Mouse (Mus musculus) forebrain, embryonic 16.5 days (tissue): ENCODE data around the gene Olfr628. TPM values are rescaled to one million over a fixed set of nuclear protein-coding genes. Genes with fewer than 3 reads are reported as not detected.
"Not testable (repeated sequence)": the region's sequence is repeated elsewhere in the genome, so short reads cannot be mapped to it uniquely, and the experiment has no call there.

Experiments used
- ATAC-seq: fragments of 200-750 bp; cut with Nextera tagmentation; 2 replicates; pipeline ENCODE4 v1.8.0; 2017; ENCODE audit warnings: mild to moderate bottlenecking, moderate library complexity
- H3K27ac ChIP-seq: fragments of 300-500 bp; sonication (generic); 2 replicates; pipeline ENCODE4 v1.5.1; 2014; ENCODE audit warnings: low read length, control low read depth
- H3K27me3 ChIP-seq: fragments of 300-500 bp; sonication (generic); replicated peaks from 2 replicates; pipeline ENCODE4 v1.6.1; 2014; ENCODE audit warnings: low read length; ENCODE audit not compliant: control insufficient read depth, insufficient read depth
- H3K36me3 ChIP-seq: fragments of 300-500 bp; sonication (generic); 2 replicates; pipeline ENCODE4 v1.6.1; 2014; ENCODE audit not compliant: control insufficient read depth, insufficient read depth
- H3K4me1 ChIP-seq: fragments of 300-500 bp; sonication (generic); replicated peaks from 2 replicates; pipeline ENCODE4 v1.6.1; 2014; ENCODE audit warnings: low read length; ENCODE audit not compliant: control insufficient read depth, insufficient read depth
- H3K4me2 ChIP-seq: fragments of 300-500 bp; sonication (generic); 2 replicates; pipeline ENCODE4 v1.6.1; 2014; ENCODE audit warnings: mild to moderate bottlenecking, low read length, control low read depth
- H3K4me3 ChIP-seq: fragments of 300-500 bp; sonication (generic); replicated peaks from 2 replicates; pipeline ENCODE4 v1.5.1; 2014; ENCODE audit warnings: mild to moderate bottlenecking, low read length, control low read depth
- H3K9ac ChIP-seq: fragments of 300-500 bp; sonication (generic); replicated peaks from 2 replicates; pipeline ENCODE4 v1.6.1; 2014; ENCODE audit warnings: low read depth, low read length, control low read depth
- H3K9me3 ChIP-seq: fragments of 300-500 bp; sonication (generic); 2 replicates; pipeline ENCODE4 v1.6.1; 2016; ENCODE audit warnings: low read length; ENCODE audit not compliant: control insufficient read depth
- WGBS: fragments of 180-500 bp; shearing (Covaris S2); extraction: QIAGEN DNeasy Blood & Tissue Kit; methylation state at CpG from one replicate; pipeline ENCODE4 v1.1.7; 2014; 5-methylcytosine and 5-hydroxymethylcytosine counted together
- polyA plus RNA-seq: library from polyadenylated mRNA; unstranded; fragments of >200 nt; fragmentation: Nextera tagmentation; extraction: Ambion mirVana; gene quantifications from 2 replicates; pipeline ENCODE4 v1.2.1, GENCODE M21; 2015

Gene Olfr628
- polyA plus RNA-seq, 1 experiment from 2014 or later, result not detected

DNA sequence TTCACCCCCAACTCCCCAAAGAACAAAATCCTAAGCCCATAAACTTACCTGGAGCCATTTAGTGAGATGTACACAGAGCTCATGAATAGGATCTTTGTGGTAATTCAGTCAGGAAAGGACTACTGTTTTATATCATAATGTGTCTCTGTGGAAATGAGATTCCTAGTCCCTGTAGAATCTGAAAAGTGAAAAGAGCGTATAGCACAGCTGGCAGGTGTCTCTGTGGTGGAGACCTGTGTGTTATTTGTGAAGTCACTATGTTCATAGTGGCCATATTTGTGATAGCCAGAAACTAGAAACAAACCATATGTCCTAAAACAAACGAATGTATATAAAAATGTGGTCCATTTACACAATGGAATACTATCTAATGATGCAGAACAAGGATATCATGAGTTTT, 41.3 kb downstream of the Olfr628 start, which contains the start of gene Olfr69:
Olfr69 (minus strand) TSS at position 101 of the 400 bp plus-strand sequence.
- 78% methylated on average over 2 of the region's 2 CpGs for WGBS
- no peaks in the 10 kb centered on the region for H3K4me1 ChIP-seq
- no peaks in the 10 kb centered on the region for H3K9me3 ChIP-seq
- H3K27ac ChIP-seq, result no peak within 1 kb of the TSS
- no peak within 1 kb of the TSS for H3K4me2 ChIP-seq
- no peak for ATAC-seq
- no peaks in the 10 kb centered on the region for H3K36me3 ChIP-seq
- H3K9ac ChIP-seq, result no peak within 1 kb of the TSS
- H3K27me3 ChIP-seq, result no peaks in the 10 kb centered on the region
- H3K4me3 ChIP-seq, result no peak within 1 kb of the TSS

DNA sequence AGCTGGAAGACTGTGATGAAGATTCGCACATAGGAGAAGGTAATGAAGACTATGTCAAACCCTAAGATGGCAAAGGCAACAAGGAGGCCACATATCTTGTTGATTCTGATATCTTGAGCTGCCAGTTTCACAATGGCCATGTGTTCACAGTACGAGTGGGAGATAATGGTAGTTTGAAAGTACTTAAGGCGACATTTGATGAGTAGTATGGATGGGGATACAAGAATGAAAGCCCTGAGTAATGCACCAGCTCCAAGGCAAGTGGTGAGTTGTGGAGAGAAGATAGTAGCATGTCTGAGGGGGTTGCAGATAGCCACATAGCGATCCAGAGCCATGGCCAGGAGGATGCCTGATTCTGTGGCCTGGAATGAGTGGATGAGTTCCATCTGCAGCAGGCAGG, 47.5 kb downstream of the Olfr628 start:
- not testable (repeated sequence) for H3K4me1 ChIP-seq, H3K4me2 ChIP-seq, H3K36me3 ChIP-seq, H3K27me3 ChIP-seq, H3K4me3 ChIP-seq, H3K9me3 ChIP-seq, H3K9ac ChIP-seq, ATAC-seq, H3K27ac ChIP-seq
- WGBS, result 86% methylated on average over 4 of the region's 4 CpGs

DNA sequence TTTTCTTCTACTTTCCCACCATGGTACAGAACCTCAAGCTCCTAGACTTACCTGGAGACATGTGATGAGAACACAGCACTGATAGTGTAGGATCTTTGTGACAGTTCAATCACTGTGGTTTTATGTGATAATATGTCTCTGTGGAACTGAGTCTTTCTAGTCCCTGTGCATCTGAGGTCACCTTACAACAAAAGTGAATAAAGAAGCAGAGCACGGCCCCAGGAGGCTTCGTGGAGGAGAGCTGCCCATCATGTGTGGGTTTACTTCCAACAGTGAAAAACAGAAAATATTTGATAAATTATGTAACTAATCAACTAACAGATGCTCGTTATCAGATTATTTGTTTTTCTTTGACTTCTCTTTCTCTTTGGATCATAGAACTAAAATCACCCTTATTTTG, 49.4 kb downstream of the Olfr628 start, which contains the start of gene Olfr68:
Olfr68 (minus strand) TSS at position 101 of the 400 bp plus-strand sequence.
- Histone ChIP-seq H3K9me3 (no peaks in the 10 kb centered on the region), H3K27ac (no peak within 1 kb of the TSS), H3K4me2 (no peak within 1 kb of the TSS), H3K4me1 (no peaks in the 10 kb centered on the region), H3K9ac (no peak within 1 kb of the TSS), H3K27me3 (no peaks in the 10 kb centered on the region), H3K4me3 (no peak within 1 kb of the TSS), H3K36me3 (no peaks in the 10 kb centered on the region)
- ATAC-seq, result no peak
- WGBS, result 70% methylated on average over 3 of the region's 3 CpGs

Other genes starting within 250 kb of the Olfr628 start
- gene Olfr609, start 232.3 kb upstream of the Olfr628 start, polyA plus RNA-seq, result not detected in 2 replicates
- not detected in 2 replicates for gene Olfr610, start 218.3 kb upstream of the Olfr628 start, polyA plus RNA-seq
- gene Olfr611, start 209.5 kb upstream of the Olfr628 start, polyA plus RNA-seq, result not detected in 2 replicates
- gene Olfr612, start 187.7 kb upstream of the Olfr628 start, polyA plus RNA-seq, result not detected in 2 replicates
- gene Olfr613, start 182.3 kb upstream of the Olfr628 start, polyA plus RNA-seq, result not detected in 2 replicates
- not detected in 2 replicates for gene Olfr615, start 174.3 kb upstream of the Olfr628 start, polyA plus RNA-seq
- gene Olfr616, start 161.2 kb upstream of the Olfr628 start, polyA plus RNA-seq, result not detected in 2 replicates
- gene Olfr617, start 157.3 kb upstream of the Olfr628 start, polyA plus RNA-seq, result not detected in 2 replicates
- not detected in 2 replicates for gene Olfr618, start 140.3 kb upstream of the Olfr628 start, polyA plus RNA-seq
- gene Olfr619, start 129.8 kb upstream of the Olfr628 start, polyA plus RNA-seq, result not detected in 2 replicates
- not detected in 2 replicates for gene Olfr620, start 117.8 kb upstream of the Olfr628 start, polyA plus RNA-seq
- gene Olfr622, start 87.7 kb upstream of the Olfr628 start, polyA plus RNA-seq, result not detected in 2 replicates
- not detected in 2 replicates for gene Olfr623, start 66.7 kb upstream of the Olfr628 start, polyA plus RNA-seq
- gene Olfr624, start 59.2 kb upstream of the Olfr628 start, polyA plus RNA-seq, result not detected in 2 replicates
- gene Olfr625-ps1, start 47.7 kb upstream of the Olfr628 start, polyA plus RNA-seq, result not detected in 2 replicates
- gene Olfr243, start 15.7 kb upstream of the Olfr628 start, polyA plus RNA-seq, result not detected in 2 replicates
- not detected in 2 replicates for gene Olfr629, start 14.6 kb downstream of the Olfr628 start, polyA plus RNA-seq
- not detected in 2 replicates for gene Olfr630, start 27.0 kb downstream of the Olfr628 start, polyA plus RNA-seq
- not detected in 2 replicates for gene Olfr69, start 41.2 kb downstream of the Olfr628 start, polyA plus RNA-seq
- gene Olfr68, start 49.3 kb downstream of the Olfr628 start, polyA plus RNA-seq, result not detected in 2 replicates
- not detected in 2 replicates for gene Olfr67, start 61.4 kb downstream of the Olfr628 start, polyA plus RNA-seq
- gene Hbb-bt, start 83.6 kb downstream of the Olfr628 start, polyA plus RNA-seq, result 1,171 and 1,472 TPM in 2 replicates
- gene Hbb-bs, start 97.7 kb downstream of the Olfr628 start, polyA plus RNA-seq, result 3,869 and 4,747 TPM in 2 replicates
- gene Hbb-bh2, start 110.1 kb downstream of the Olfr628 start, polyA plus RNA-seq, result not detected in 2 replicates
- gene Hbb-bh1, start 112.8 kb downstream of the Olfr628 start, polyA plus RNA-seq, result 0.43 TPM in 1 of 2 replicates, not detected in the other
- 24.4 and 25.7 TPM in 2 replicates for gene Hbb-y, start 122.8 kb downstream of the Olfr628 start, polyA plus RNA-seq
- not detected in 2 replicates for gene Olfr66, start 155.9 kb downstream of the Olfr628 start, polyA plus RNA-seq
- not detected in 2 replicates for gene Olfr64, start 164.1 kb downstream of the Olfr628 start, polyA plus RNA-seq
- not detected in 2 replicates for gene Olfr65, start 173.1 kb downstream of the Olfr628 start, polyA plus RNA-seq
- not detected in 2 replicates for gene Olfr631, start 198.5 kb downstream of the Olfr628 start, polyA plus RNA-seq
- not detected in 2 replicates for gene Olfr632, start 204.0 kb downstream of the Olfr628 start, polyA plus RNA-seq
- not detected in 2 replicates for gene Olfr633, start 214.1 kb downstream of the Olfr628 start, polyA plus RNA-seq
- not detected in 2 replicates for gene Olfr635, start 240.8 kb downstream of the Olfr628 start, polyA plus RNA-seq